Mouse (Mus musculus) forebrain, embryonic 11.5 days (tissue): ENCODE data around the gene Atp5mpl. TPM values are rescaled to one million over a fixed set of nuclear protein-coding genes. Genes with fewer than 3 reads are reported as not detected.

ENCODE experiments used
- ATAC-seq: fragments of 200-750 bp; cut with Nextera tagmentation; replicated peaks from 2 replicates; pipeline ENCODE4 v1.8.0; 2017; ENCODE audit warnings: moderate TSS enrichment; ENCODE audit not compliant: low FRiP score
- DNase-seq: peaks from one replicate; pipeline ENCODE4 v3.0.0-alpha.2; 2017; ENCODE audit warnings: low spot score
- H3K27ac ChIP-seq: fragments of 300-500 bp; sonication (generic); 2 replicates; pipeline ENCODE4 v1.5.1; 2014; ENCODE audit warnings: low read depth, low read length
- H3K27me3 ChIP-seq: fragments of 300-500 bp; sonication (generic); 2 replicates; pipeline ENCODE4 v1.6.1; 2014; ENCODE audit warnings: mild to moderate bottlenecking, low read length, mixed read lengths; ENCODE audit not compliant: control insufficient read depth, insufficient read depth
- H3K36me3 ChIP-seq: fragments of 300-500 bp; sonication (generic); 2 replicates; pipeline ENCODE4 v1.6.1; 2014; ENCODE audit warnings: mild to moderate bottlenecking, low read length, moderate library complexity, mixed read lengths; ENCODE audit not compliant: control insufficient read depth, insufficient read depth
- H3K4me1 ChIP-seq: fragments of 300-500 bp; sonication (generic); replicated peaks from 2 replicates; pipeline ENCODE4 v1.6.1; 2014; ENCODE audit warnings: low read length, mixed read lengths; ENCODE audit not compliant: control insufficient read depth, insufficient read depth
- H3K4me2 ChIP-seq: fragments of 300-500 bp; sonication (generic); 2 replicates; pipeline ENCODE4 v1.6.1; 2014; ENCODE audit warnings: low read depth, mild to moderate bottlenecking, low read length, moderate library complexity, mixed read lengths; ENCODE audit not compliant: severe bottlenecking
- H3K4me3 ChIP-seq: fragments of 300-500 bp; sonication (generic); 2 replicates; pipeline ENCODE4 v1.5.1; 2014; ENCODE audit warnings: low read depth, low read length
- H3K9ac ChIP-seq: fragments of 300-500 bp; sonication (generic); 2 replicates; pipeline ENCODE4 v1.6.1; 2014; ENCODE audit warnings: low read length
- H3K9me3 ChIP-seq: fragments of 300-500 bp; sonication (generic); 2 replicates; pipeline ENCODE4 v1.6.1; 2016; ENCODE audit warnings: low read length, mixed read lengths; ENCODE audit not compliant: control insufficient read depth
- WGBS: fragments of 180-500 bp; shearing (Covaris S2); extraction: QIAGEN DNeasy Blood & Tissue Kit; methylation state at CpG from one replicate; pipeline ENCODE4 v1.1.7; 2014; 5-methylcytosine and 5-hydroxymethylcytosine counted together
- polyA plus RNA-seq: library from polyadenylated mRNA; unstranded; fragments of >200 nt; fragmentation: Nextera tagmentation; extraction: Ambion mirVana; gene quantifications from 2 replicates; pipeline ENCODE4 v1.2.1, GENCODE M21; 2014

The Atp5mpl gene
- 524 and 551 TPM in 2 replicates for polyA plus RNA-seq

- Histone ChIP-seq H3K36me3 (0 out of 2 replicates have a peak, but pooled peaks cover under 1% of the 10 kb centered on the region), H3K9me3 (no peaks in the 10 kb centered on the region), H3K9ac (peak within 1 kb of the TSS; percentile 92), H3K27ac (no peak within 1 kb of the TSS), H3K4me2 (peak within 1 kb of the TSS; percentile 92), H3K4me1 (no peaks in the 10 kb centered on the region; the same call in 1 of the 2 replicates), H3K27me3 (no peaks in the 10 kb centered on the region), H3K4me3 (peak within 1 kb of the TSS; percentile 88)
- under 1% methylated on average over 37 of the region's 37 CpGs for WGBS
- ATAC-seq = peak; percentile 91
- peak; percentile 99 for DNase-seq
Observed at GRCm38 (mm10) chr12:111966683-111967173, at the start of gene Atp5mpl. Atp5mpl (minus strand) TSS chr12:111966977.

DNA sequence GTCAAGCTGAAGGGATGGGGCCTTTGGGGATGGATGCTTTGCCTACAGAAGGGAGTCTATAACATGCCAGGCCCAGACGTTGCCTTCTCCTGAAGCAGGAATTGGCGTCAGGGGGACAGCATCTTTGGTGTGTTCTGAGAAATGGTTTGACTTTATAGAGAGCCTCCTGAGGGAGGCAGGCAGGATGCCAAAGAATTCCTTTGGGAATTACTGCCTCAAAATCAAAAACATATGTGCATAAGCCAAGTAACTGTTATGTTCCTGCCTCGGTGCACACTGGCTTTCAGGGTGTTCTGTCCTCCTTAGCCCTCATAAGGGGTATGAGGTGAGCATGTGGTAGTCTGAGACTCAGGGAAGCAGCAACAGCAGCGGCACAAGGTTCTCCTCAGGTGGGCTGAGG is 49.6 kb upstream of the Atp5mpl start:
- no peak overlapping the region for H3K4me3 ChIP-seq
- DNase-seq (no peak), ATAC-seq (no peak)
- H3K9me3 ChIP-seq = no peaks in the 10 kb centered on the region; the same call in 1 of the 2 replicates
- H3K27ac ChIP-seq = no peak overlapping the region
- 74% methylated on average over 4 of the region's 4 CpGs for WGBS
- H3K27me3 ChIP-seq = no peaks in the 10 kb centered on the region
- H3K4me2 ChIP-seq = no peak overlapping the region
- no peaks in the 10 kb centered on the region for H3K36me3 ChIP-seq
- H3K9ac ChIP-seq = no peak overlapping the region
- H3K4me1 ChIP-seq = peaks cover 5% of the 10 kb centered on the region; the same call in 1 of the 2 replicates

GRCm38 (mm10) chr12:112013271-112013801 is 46.6 kb upstream of the Atp5mpl start:
- Histone ChIP-seq H3K9ac (peak overlapping the region; percentile 48), H3K4me1 (peaks cover 5% of the 10 kb centered on the region; the same call in 1 of the 2 replicates), H3K27ac (peak overlapping the region; percentile 89), H3K4me2 (peak overlapping the region; percentile 51), H3K4me3 (peak overlapping the region; percentile 13), H3K9me3 (no peaks in the 10 kb centered on the region; the same call in 1 of the 2 replicates), H3K27me3 (no peaks in the 10 kb centered on the region), H3K36me3 (no peaks in the 10 kb centered on the region)
- WGBS = 6% methylated on average over 14 of the region's 14 CpGs
- peak; percentile 87 for ATAC-seq
- peak; percentile 81 for DNase-seq

DNA sequence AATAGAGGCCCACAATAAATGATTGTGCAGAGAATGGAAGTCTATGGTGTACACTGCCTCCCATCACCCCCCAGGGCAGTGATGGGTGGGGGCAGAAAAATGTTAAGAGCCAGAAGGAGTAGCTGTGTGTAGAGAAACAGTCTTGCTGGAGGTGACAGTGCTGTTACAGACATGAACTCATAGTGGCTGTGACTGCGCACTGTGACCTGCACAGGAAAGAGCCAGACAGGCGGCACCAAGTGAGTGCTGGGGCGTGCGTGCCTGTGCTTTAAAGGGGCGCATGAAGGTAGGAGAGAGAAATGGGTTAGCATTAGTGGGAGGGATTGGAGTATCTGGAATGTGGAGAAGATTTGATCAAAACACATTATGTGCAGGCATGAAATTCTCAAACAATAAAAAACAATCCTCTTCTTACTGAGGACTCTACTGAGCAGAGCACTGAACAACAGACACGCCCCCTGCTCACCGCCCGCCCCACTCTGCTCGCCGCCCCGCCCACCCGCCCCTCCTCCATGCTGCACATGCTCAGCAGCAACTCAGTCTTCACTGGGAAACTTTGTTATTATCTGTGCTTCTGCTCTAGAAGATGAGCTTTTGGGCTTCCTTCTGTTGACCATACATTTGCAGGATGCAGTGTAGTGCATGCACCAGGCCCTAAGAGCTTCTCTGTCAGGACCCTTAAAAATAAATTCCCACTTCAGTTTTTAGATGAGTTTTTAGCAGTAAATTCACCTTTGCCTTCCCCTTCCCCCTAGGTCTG is 45.9 kb upstream of the Atp5mpl start:
- ATAC-seq = peak; percentile 93
- H3K9ac ChIP-seq = peak overlapping the region; percentile 48

GRCm38 (mm10) chr12:112001223-112001622 is 34.4 kb upstream of the Atp5mpl start:
- H3K27me3 ChIP-seq = no peaks in the 10 kb centered on the region
- no peaks in the 10 kb centered on the region for H3K4me1 ChIP-seq
- H3K4me2 ChIP-seq = no peak overlapping the region
- H3K27ac ChIP-seq = no peak overlapping the region
- WGBS = 23% methylated on average over 8 of the region's 8 CpGs
- H3K9me3 ChIP-seq = no peaks in the 10 kb centered on the region
- ATAC-seq = no peak
- no peak overlapping the region for H3K4me3 ChIP-seq
- DNase-seq = peak; percentile 80
- H3K36me3 ChIP-seq = no peaks in the 10 kb centered on the region
- H3K9ac ChIP-seq = no peak overlapping the region

More for the DNA sequence above, 45.9 kb upstream of the Atp5mpl start:
- Histone ChIP-seq H3K9me3 (no peaks in the 10 kb centered on the region; the same call in 1 of the 2 replicates), H3K27me3 (no peaks in the 10 kb centered on the region), H3K27ac (peak overlapping the region; percentile 89), H3K4me1 (peaks cover 5% of the 10 kb centered on the region; the same call in 1 of the 2 replicates), H3K4me3 (peak overlapping the region; percentile 13), H3K36me3 (no peaks in the 10 kb centered on the region), H3K4me2 (peak overlapping the region; percentile 51)
- DNase-seq = peak; percentile 88
- WGBS = 23% methylated on average over 12 of the region's 12 CpGs

DNA sequence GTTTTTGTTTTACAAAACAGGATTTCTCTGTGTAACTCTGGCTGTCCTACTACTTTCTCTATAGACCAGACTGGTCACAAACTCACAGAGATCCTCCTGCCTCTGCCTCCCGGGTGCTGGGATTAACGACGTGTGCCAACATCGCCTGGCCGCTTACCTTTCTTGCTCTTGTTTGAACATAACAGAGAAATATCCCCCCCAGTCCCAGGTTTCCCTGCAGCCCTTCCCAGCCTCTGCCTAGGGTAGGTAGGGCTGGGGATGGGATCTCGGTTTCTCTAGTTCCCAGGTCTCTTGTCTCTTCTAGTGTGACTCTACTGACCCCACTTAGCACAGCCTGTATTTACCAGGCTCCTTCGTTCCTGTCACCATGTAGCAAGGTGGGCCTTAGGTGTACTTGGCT is 33.0 kb upstream of the Atp5mpl start:
- 96% methylated on average over 7 of the region's 7 CpGs for WGBS
- no peaks in the 10 kb centered on the region for H3K27me3 ChIP-seq
- no peaks in the 10 kb centered on the region for H3K9me3 ChIP-seq
- ATAC-seq (no peak), DNase-seq (peak; percentile 25)
- H3K36me3 ChIP-seq = no peaks in the 10 kb centered on the region
- no peak overlapping the region for H3K9ac ChIP-seq
- no peaks in the 10 kb centered on the region for H3K4me1 ChIP-seq
- H3K4me3 ChIP-seq = no peak overlapping the region
- no peak overlapping the region for H3K4me2 ChIP-seq
- no peak overlapping the region for H3K27ac ChIP-seq

DNA sequence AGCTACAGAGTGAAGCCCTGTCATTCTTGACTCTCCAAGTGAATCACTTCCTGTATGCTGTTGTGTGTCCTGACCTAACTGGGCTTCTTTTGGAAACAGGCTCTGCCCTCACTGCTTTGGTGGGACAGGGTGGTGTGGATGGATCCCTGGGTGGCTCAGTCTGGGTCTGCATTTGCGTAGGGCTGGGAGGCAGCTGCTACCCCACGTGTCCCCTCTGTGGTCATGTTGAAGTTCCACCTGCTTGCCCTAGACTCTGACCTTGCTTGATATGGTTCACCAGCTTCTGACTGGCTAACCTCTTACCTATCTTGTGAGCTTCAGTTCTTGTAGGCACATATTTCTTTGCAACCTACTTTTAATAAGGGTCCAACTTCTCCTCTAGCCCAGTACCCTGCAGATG is 28.4 kb upstream of the Atp5mpl start:
- Histone ChIP-seq H3K36me3 (no peaks in the 10 kb centered on the region), H3K4me2 (no peak overlapping the region), H3K4me1 (no peaks in the 10 kb centered on the region), H3K27me3 (no peaks in the 10 kb centered on the region), H3K9ac (no peak overlapping the region), H3K27ac (no peak overlapping the region), H3K9me3 (no peaks in the 10 kb centered on the region), H3K4me3 (no peak overlapping the region)
- WGBS = 85% methylated on average over 2 of the region's 2 CpGs
- ATAC-seq = no peak
- no peak for DNase-seq

GRCm38 (mm10) chr12:111992626-111993025 is 25.8 kb upstream of the Atp5mpl start:
- no peak overlapping the region for H3K4me3 ChIP-seq
- no peak overlapping the region for H3K9ac ChIP-seq
- no peaks in the 10 kb centered on the region for H3K27me3 ChIP-seq
- 87% methylated on average over 5 of the region's 5 CpGs for WGBS
- DNase-seq (no peak), ATAC-seq (no peak)
- no peaks in the 10 kb centered on the region for H3K36me3 ChIP-seq
- no peaks in the 10 kb centered on the region for H3K4me1 ChIP-seq
- no peak overlapping the region for H3K27ac ChIP-seq
- no peak overlapping the region for H3K4me2 ChIP-seq
- H3K9me3 ChIP-seq = no peaks in the 10 kb centered on the region
